Mouse (Mus musculus) heart, adult 2 months (tissue): ENCODE measurements around the gene Prph.

Experiments
- CTCF ChIP-seq: fragments of 200-600 bp; IDR thresholded peaks from 2 replicates; pipeline ENCODE4 v1.8.1; 2022; ENCODE audit warnings: antibody characterized with exemption, mild to moderate bottlenecking, moderate library complexity
- POLR2A ChIP-seq: fragments of 200-500 bp; IDR thresholded peaks from 2 replicates; pipeline ENCODE4 v1.6.1; 2011; ENCODE audit warnings: mild to moderate bottlenecking, low read depth, low read length, control low read depth; ENCODE audit not compliant: insufficient read depth

GRCm38 (mm10) chr15:99096061-99096793 is 41.3 kb downstream of the Prph start:
- no peak for TF ChIP-seq POLR2A
- TF ChIP-seq CTCF: no peak
